Mouse (Mus musculus): ENCODE measurements around the gene Pdss2. TPM values are rescaled to one million over a fixed set of nuclear protein-coding genes. Genes with fewer than 3 reads are reported as not detected.

The Pdss2 gene
- polyA plus RNA-seq (2012; rRNA removed) = 11.0 and 11.4 TPM in 2 replicates

DNA sequence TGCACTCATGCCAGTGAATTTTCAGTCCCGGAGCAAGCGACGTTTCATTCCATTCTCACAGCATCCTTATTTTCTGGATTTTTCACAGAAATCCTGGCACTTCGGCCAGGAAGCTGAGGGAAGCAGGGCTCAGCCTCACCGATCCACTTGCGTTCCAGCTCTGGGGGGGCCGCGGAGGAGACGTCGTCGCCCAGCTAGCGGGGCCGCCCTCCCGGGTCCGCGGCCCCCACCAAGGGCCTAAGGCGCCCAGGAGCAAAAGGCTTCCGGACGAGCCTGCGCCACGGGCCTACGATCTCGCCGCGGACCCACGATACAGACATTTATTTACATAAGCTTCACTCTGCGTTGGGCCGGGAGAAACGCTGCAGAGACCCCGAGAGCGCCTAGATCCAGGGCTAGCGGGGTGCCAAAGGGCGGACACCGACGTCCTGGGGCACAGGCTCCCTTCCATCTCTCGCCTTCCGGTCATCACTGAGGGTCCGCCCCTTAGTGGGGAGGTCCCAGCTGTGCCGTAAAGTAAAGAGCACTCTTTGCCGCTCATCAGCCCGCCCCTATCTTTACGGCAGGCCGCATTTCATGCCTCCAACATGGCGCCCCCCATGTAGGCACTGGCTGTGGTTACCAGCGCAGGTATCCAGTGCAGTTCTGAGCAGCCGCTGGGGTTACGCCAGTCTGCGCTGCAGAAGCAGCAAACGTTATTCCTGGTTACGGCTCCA is at the start of gene Pdss2:
Pdss2 (plus strand) TSS at position 577 of the 716 bp plus-strand sequence.

GRCm38 (mm10) chr10:43174326-43175155 is 46.7 kb upstream of the Pdss2 start, which contains the start of the genes Sobp and 9030612E09Rik:
Gene Sobp (minus strand): TSS chr10:43174530.
Gene 9030612E09Rik (plus strand): TSS chr10:43174704.

DNA sequence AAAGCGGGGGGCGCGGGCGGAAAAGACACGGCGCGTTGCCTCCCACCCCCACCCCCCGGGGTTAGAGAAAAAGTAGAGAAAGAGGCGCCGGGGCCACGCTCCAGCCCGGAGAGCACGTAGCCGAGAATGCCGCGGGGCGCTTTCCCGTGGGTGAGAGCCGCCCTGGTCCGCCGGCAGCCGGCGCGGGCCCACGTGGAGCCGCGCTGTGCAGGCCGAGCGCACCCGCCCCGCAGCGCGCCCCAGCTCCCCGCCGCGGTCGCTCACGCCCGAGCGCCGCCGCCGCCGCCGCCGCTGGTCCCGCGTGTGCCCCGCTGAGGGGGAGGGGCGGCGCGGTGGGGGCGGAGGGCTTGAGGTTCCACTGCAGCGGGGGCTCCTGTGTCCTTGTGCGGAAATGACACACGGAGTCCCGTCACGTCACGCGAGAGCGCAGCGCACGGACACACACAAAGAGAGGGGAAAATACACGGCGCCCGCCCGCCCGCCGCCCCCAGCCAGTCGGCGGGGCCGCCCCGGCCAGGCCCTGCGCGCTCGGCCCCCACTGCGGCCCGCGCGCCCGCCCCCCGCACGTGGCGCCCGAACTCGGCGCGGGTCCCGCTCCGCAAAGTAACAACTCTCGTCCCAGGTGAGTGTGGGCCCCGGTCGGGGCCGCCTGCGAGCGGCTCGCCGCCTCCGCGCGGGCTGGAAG is 257.6 kb downstream of the Pdss2 start, which contains the start of gene Bend3:
Bend3 (plus strand) TSS at position 81 of the 685 bp plus-strand sequence.

Other genes with a start within 250 kb of the Pdss2 start
- gene Sobp, start 47.0 kb upstream of the Pdss2 start, polyA plus RNA-seq (2012; rRNA removed) = 18.0 and 20.2 TPM in 2 replicates
- gene 9030612E09Rik, start 46.8 kb upstream of the Pdss2 start, polyA plus RNA-seq (2012; rRNA removed) = 3.3 and 3.4 TPM in 2 replicates

Measured in central nervous system, embryonic 14 days (tissue).